Mouse (Mus musculus) limb, embryonic 11.5 days (tissue): ENCODE measurements at regions not wholly inside any gene's neighbourhood (a gene's known extent, or its start where the extent isn't known, plus 50 kb on each side); places are given as distances from the start of the nearest gene placed in this dataset.

Source experiments
- ATAC-seq: fragments of 200-750 bp; cut with Nextera tagmentation; 2 replicates; pipeline ENCODE4 v1.8.0; 2017; ENCODE audit warnings: low read depth; ENCODE audit not compliant: insufficient number of reproducible peaks, low FRiP score, low TSS enrichment
- DNase-seq: peaks from one replicate; pipeline ENCODE4 v3.0.0-alpha.2; 2015; ENCODE audit warnings: low spot score
- H3K27ac ChIP-seq: fragments of 300-500 bp; sonication (generic); replicated peaks from 2 replicates; pipeline ENCODE4 v1.5.1; 2014; ENCODE audit warnings: low read depth, mild to moderate bottlenecking, low read length
- H3K27me3 ChIP-seq: fragments of 300-500 bp; sonication (generic); 2 replicates; pipeline ENCODE4 v1.6.1; 2014; ENCODE audit warnings: mild to moderate bottlenecking, low read length, mixed read lengths; ENCODE audit not compliant: control insufficient read depth, insufficient read depth
- H3K36me3 ChIP-seq: fragments of 300-500 bp; sonication (generic); 2 replicates; pipeline ENCODE4 v1.6.1; 2014; ENCODE audit warnings: mild to moderate bottlenecking, low read length, moderate library complexity, mixed read lengths; ENCODE audit not compliant: control insufficient read depth, insufficient read depth
- H3K4me1 ChIP-seq: fragments of 300-500 bp; sonication (generic); 2 replicates; pipeline ENCODE4 v1.6.1; 2014; ENCODE audit warnings: low read length, mixed read lengths; ENCODE audit not compliant: control insufficient read depth, insufficient read depth
- H3K4me2 ChIP-seq: fragments of 300-500 bp; sonication (generic); 2 replicates; pipeline ENCODE4 v1.6.1; 2014; ENCODE audit warnings: low read depth, mild to moderate bottlenecking, moderate library complexity; ENCODE audit not compliant: severe bottlenecking
- H3K4me3 ChIP-seq: fragments of 300-500 bp; sonication (generic); 2 replicates; pipeline ENCODE4 v1.5.1; 2014; ENCODE audit warnings: low read depth, low read length
- H3K9ac ChIP-seq: fragments of 300-500 bp; sonication (generic); 2 replicates; pipeline ENCODE4 v1.6.1; 2014; ENCODE audit warnings: mild to moderate bottlenecking, low read length
- H3K9me3 ChIP-seq: fragments of 300-500 bp; sonication (generic); 2 replicates; pipeline ENCODE4 v1.6.1; 2016; ENCODE audit warnings: low read length; ENCODE audit not compliant: control insufficient read depth
- WGBS: fragments of 180-500 bp; shearing (Covaris S2); extraction: QIAGEN DNeasy Blood & Tissue Kit; methylation state at CpG from one replicate; pipeline ENCODE4 v1.1.7; 2014; 5-methylcytosine and 5-hydroxymethylcytosine counted together

DNA sequence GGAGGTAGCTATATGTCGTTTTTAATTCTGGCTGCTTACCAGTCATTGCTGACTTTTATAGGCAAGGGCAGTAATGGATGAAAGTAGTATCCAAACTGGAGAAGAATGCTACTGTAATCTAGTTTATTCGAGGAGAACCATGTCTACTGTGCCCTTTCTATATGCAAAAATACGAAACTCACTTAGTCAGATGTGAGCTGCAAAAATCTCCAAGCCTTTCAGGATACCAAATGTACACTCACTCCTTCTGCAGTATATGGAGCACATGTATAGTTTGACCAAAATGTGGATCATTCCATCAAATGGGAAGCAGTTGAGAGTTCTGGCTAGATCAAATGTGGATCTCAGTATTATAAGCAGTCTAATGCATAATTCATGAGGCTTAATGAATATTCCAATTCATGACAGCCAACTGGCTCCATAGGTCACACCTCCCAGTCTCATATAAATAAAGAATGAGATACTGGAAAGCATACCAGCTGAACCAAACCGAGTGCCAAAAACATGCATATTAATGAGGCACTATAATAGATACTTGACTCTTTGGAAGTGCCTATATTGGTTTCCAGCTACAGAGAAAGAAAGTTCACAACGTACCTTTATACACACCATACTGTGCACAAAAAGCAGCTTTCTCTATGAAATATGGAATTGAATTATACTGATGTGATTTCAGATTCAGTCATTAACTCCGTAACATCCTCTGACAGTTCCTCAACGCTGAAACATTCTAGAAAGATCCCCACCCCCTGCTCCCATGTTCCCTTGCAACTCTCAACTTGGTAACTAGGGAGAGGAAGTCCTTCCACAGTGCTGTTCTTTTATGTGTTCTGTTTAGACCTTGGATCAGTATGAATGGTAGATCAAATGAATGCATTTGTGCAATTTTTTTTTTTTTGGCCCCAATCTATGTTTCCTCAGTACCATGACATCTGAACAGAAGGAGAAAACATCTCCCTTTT lies 738.1 kb upstream of the Nr2f1 start:
- ATAC-seq (no peak), DNase-seq (no peak)
- H3K27me3 ChIP-seq = no peaks in the 10 kb centered on the region
- no peak overlapping the region for H3K27ac ChIP-seq
- no peak overlapping the region for H3K4me2 ChIP-seq
- no peak overlapping the region for H3K4me3 ChIP-seq
- no peak overlapping the region for H3K9ac ChIP-seq
- no peaks in the 10 kb centered on the region for H3K4me1 ChIP-seq
- no peaks in the 10 kb centered on the region for H3K9me3 ChIP-seq
- H3K36me3 ChIP-seq = no peaks in the 10 kb centered on the region
- WGBS = 77% methylated on average over 7 of the region's 7 CpGs

DNA sequence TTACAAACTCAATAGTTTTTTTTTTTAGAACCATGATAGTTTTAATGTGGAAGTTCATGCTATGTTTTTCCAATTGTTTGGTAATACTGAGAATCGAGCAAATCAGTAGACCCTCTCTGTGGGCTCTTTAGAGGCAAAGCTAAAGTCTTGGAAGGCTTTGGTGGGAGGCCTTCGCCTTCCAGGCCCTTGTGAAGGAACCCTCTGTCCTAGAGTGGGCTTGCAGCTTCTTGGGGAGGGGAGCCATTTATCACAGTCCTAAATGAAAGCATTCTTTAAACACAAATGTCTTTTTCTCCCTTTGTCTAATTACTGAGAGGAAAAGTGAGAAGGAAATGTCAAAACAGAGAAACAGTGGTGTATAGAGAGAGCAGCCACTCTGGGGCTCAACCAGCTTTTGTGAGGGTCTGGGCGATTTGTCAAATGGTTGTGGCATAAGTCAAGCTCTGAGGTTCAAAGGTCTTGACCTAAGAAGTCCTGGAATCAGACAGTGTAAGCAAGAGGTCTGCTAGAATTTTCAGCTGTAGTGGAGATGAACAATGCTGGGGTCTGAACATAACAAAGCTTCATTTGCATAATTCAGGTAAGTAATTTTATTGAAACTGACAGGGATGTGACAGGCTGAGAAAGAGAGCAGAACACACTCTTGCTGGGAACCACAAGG lies 736.6 kb upstream of the Nr2f1 start:
- DNase-seq (no peak), ATAC-seq (no peak)
- Histone ChIP-seq H3K9ac (no peak overlapping the region), H3K27ac (no peak overlapping the region), H3K36me3 (no peaks in the 10 kb centered on the region), H3K4me2 (no peak overlapping the region), H3K4me3 (no peak overlapping the region), H3K4me1 (no peaks in the 10 kb centered on the region), H3K27me3 (no peaks in the 10 kb centered on the region), H3K9me3 (no peaks in the 10 kb centered on the region)
- WGBS = 41% methylated on average over 3 of the region's 3 CpGs

DNA sequence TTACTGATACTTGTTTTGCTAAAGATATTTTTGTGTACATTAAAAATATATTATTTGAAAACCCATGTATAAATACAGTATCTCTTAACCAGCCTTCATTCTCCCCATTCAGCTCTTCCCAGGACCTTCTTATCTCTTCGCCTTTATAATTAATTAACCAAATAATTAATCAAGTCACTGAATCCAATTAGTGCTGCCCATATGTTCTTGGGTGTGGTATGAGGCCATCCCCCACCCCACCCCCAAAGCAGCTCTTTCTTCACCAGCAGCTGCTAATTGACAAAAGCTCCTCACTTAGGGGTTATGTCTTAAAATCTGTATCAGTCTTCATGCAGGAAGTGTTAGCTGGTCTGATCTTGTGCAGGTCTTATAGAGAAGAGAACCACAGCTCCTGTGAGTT lies 728.8 kb upstream of the Nr2f1 start:
- H3K4me2 ChIP-seq = no peak overlapping the region
- WGBS = 81% methylated on average over 1 of the region's 1 CpGs

GRCm38 (mm10) chr13:78920802-78921201 lies 721.2 kb upstream of the Nr2f1 start:
- DNase-seq = no peak
- H3K27ac ChIP-seq = no peak overlapping the region
- H3K4me3 ChIP-seq = no peak overlapping the region
- H3K9ac ChIP-seq = no peak overlapping the region
- H3K9me3 ChIP-seq = no peaks in the 10 kb centered on the region
- H3K27me3 ChIP-seq = no peaks in the 10 kb centered on the region; the same call in 1 of the 2 replicates
- no peaks in the 10 kb centered on the region for H3K4me1 ChIP-seq
- no peaks in the 10 kb centered on the region for H3K36me3 ChIP-seq
- 61% methylated on average over 3 of the region's 3 CpGs for WGBS
- no peak overlapping the region for H3K4me2 ChIP-seq
- ATAC-seq = no peak

More for the DNA sequence above, 728.8 kb upstream of the Nr2f1 start:
- no peaks in the 10 kb centered on the region; the same call in 1 of the 2 replicates for H3K27me3 ChIP-seq
- ATAC-seq (no peak), DNase-seq (no peak)
- H3K9me3 ChIP-seq = no peaks in the 10 kb centered on the region
- H3K36me3 ChIP-seq = no peaks in the 10 kb centered on the region
- no peak overlapping the region for H3K9ac ChIP-seq
- no peaks in the 10 kb centered on the region for H3K4me1 ChIP-seq
- no peak overlapping the region for H3K27ac ChIP-seq
- H3K4me3 ChIP-seq = no peak overlapping the region

DNA sequence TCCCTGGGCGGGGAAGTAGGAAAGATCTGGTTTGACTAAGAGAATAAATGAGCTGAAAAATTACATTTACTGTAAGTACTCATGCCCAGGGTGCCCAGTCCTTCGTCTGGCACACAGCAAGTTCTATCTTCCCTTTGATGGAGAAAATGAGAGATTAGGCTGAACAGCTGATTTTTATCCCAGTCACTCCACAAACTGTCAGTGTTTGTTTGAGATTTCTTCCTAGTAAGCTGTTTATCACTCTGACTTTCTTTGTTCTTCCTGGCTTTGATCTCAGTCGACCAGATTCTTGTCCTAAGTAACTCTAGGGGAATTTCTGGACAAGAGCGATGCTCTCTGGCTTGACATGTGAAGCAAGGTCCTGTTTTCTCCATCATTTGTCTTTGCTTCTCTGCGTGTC lies 710.3 kb upstream of the Nr2f1 start:
- WGBS = 13% methylated on average over 5 of the region's 5 CpGs
- Histone ChIP-seq H3K27me3 (no peaks in the 10 kb centered on the region), H3K36me3 (no peaks in the 10 kb centered on the region), H3K9ac (no peak overlapping the region), H3K4me1 (no peaks in the 10 kb centered on the region), H3K27ac (no peak overlapping the region), H3K9me3 (no peaks in the 10 kb centered on the region), H3K4me2 (no peak overlapping the region), H3K4me3 (no peak overlapping the region)
- ATAC-seq = no peak
- no peak for DNase-seq

DNA sequence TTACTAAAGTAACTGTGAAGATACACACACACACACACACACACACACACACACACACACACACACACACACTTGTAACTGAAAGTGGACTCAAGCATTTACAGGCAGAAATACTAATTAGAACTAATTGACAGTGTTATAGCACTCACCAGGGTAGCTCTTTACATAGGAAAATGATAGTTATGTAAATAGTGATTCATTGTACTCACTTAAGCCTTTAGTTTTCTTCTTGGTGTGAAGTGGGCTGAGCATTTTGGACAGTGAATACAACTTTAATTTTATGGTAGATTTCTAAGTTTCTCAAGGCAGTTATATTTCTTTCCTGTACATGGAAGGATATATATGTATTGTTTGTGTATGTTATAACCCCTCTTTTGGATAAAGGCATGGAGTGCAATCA lies 704.5 kb upstream of the Nr2f1 start:
- Histone ChIP-seq H3K4me3 (no peak overlapping the region), H3K27ac (no peak overlapping the region), H3K4me2 (no peak overlapping the region), H3K4me1 (no peaks in the 10 kb centered on the region), H3K27me3 (no peaks in the 10 kb centered on the region), H3K9ac (no peak overlapping the region), H3K36me3 (no peaks in the 10 kb centered on the region), H3K9me3 (no peaks in the 10 kb centered on the region)
- ATAC-seq = no peak
- DNase-seq = no peak

- Histone ChIP-seq H3K4me2 (no peak overlapping the region), H3K4me1 (no peaks in the 10 kb centered on the region), H3K9me3 (no peaks in the 10 kb centered on the region), H3K27ac (no peak overlapping the region), H3K36me3 (no peaks in the 10 kb centered on the region), H3K9ac (no peak overlapping the region), H3K27me3 (no peaks in the 10 kb centered on the region), H3K4me3 (no peak overlapping the region)
- no peak for ATAC-seq
- no peak for DNase-seq
- 93% methylated on average over 1 of the region's 1 CpGs for WGBS
Observed at GRCm38 (mm10) chr13:78900693-78901092, 701.1 kb upstream of the Nr2f1 start.

- Histone ChIP-seq H3K27ac (no peak overlapping the region), H3K4me2 (no peak overlapping the region), H3K36me3 (no peaks in the 10 kb centered on the region), H3K9me3 (no peaks in the 10 kb centered on the region), H3K9ac (no peak overlapping the region), H3K4me1 (no peaks in the 10 kb centered on the region), H3K27me3 (no peaks in the 10 kb centered on the region), H3K4me3 (no peak overlapping the region)
- DNase-seq (no peak), ATAC-seq (no peak)
- WGBS = 90% methylated on average over 2 of the region's 2 CpGs
Observed at GRCm38 (mm10) chr13:78892252-78892651, 692.7 kb upstream of the Nr2f1 start.
